Mouse (Mus musculus) monocyte, adult 5-6 weeks (primary cell): ENCODE results near the gene Milr1. TPM values are rescaled to one million over a fixed set of nuclear protein-coding genes. Genes with fewer than 3 reads are reported as not detected.
"Not testable (repeated sequence)": the region's sequence is repeated elsewhere in the genome, so short reads cannot be mapped to it uniquely, and the experiment has no call there.

Source experiments
- ATAC-seq: fragments of 153-309, 156-312 bp; replicated peaks from 2 replicates; pipeline ENCODE4 v1.8.0; 2017; ENCODE audit warnings: mild to moderate bottlenecking; ENCODE audit not compliant: low TSS enrichment, insufficient number of reproducible peaks, severe bottlenecking, poor library complexity, low FRiP score
- total RNA-seq: library from RNA; stranded (forward); fragments of 200-1000, 200-491, 200-594 nt; gene quantifications from 3 replicates; pipeline ENCODE4 v1.2.3, GENCODE M21; 2017

The Milr1 gene
- total RNA-seq, 1 experiment from 2014 or later: 91.7 TPM

DNA sequence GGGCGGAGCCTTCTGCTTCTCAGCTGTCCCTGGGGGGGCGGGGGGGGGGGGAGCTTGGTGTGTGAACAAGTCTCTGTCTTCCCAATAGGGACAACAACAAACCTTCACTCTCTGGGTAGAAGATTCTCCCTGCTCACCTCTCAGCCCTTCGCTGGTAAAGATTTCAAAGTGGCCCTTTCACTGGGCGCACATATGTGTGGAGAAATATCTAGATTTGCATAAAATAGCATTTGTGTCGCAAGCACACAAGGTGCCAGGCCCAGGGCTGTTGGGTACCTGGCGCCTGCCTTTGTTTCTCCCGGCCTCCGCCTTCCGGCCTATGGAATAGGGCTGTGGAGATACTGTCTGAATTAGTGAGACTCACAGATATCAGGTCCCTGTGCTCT is 11.8 kb downstream of the Milr1 start:
- ATAC-seq: 0 out of 2 replicates have a peak, but pooled peaks have one; percentile 5

DNA sequence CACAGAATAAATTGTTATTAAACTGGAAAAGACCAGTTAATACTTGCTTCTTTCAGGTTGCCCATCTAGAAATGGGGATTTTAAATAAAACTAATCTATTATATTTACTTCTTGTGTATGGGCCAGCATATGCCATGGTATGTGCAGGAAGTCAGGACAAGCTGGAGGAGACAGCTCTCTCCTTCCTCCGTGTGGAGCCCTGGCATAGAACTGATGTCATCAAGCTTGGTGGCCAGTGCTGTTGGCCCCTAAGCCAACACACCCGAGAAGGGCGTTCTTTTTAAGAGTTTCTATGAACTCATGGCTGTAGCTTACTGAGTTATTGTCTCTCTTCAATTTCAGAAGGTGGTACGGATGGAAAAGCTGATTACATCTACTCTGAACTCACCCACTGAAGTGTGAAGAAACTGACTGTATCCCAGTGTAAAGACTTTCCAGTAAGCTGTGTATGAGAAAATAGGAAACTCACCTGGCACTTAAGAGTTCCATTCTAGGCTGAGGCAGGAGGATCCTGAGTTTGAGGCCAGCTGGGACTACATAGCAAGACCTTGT is 15.7 kb downstream of the Milr1 start:
- no peak for ATAC-seq

DNA sequence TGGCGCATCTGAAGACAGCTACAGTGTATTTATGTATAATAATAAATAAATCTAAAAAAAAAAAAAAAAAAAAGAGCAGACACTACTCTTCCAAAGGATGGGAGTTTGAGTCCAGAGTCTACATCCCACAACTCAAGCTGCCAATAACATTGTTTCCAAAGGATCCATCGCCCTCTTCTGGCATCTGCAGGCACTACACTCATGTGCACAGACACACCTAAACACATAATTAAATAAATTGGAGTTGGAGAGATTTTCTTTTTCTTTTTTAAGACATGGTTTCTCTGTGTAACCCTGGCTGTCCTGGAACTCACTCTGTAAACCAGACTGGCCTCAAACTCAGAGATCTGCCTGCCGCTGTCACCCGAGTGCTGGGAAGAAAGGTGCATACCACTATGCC is 16.5 kb downstream of the Milr1 start:
- ATAC-seq: no peak

DNA sequence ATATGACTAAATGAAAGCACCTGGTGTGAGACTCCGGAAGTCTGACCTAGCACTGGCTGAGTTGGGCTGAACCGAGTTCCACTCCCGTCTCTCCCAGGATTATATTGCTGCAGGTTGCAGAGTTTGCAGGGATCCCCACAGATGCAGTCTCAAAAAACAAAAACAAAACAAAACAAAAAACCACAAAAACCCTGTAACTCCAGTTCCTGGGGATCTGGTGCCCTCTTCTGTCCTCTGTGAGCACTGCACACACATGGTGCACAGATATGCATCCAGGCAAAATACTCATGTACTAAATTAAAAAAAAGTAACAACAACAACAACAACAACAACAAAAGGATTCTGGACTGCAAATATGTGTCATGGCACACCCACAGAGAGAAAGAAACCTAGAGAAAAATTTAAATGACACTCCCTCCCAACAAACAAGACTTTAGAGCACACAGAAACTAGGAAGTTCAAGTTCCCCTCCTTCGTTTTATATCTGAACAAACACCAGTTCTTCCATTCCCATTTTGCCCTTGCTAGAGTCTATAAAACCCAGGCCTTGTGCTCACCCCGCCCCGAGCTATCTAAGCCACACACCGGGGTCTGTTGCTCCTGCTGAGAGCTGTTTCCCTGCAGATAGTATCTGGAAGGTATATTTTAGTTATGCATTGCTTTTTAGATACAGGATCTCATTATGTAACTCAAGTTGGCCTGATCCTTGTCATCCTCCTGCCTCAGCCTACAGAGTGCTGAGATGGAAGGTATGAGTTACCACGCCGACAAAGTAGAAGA is 19.4 kb downstream of the Milr1 start:
- ATAC-seq: peak; percentile 45; the same call in 1 of the 2 replicates

GRCm38 (mm10) chr11:106773061-106773460 is 22.0 kb downstream of the Milr1 start:
- no peak for ATAC-seq

DNA sequence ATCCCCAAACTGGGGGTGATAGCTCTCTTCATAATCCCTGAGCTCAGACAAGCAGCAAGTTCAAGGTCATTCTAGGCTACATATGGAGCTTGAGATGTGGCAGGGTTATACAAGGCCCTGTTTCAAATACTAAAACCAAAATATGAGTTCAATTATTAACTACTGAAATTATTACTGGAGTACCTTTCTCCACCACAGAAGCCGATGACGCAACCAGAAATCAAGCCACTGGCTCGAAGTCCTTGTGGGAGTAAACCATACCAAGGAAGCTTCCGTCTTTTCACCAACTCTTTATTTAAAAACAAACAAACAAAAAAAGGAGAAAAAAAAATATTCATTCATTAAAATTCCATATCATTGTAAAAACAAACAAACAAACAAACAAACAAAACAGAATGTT is 25.9 kb downstream of the Milr1 start:
- ATAC-seq: no peak

DNA sequence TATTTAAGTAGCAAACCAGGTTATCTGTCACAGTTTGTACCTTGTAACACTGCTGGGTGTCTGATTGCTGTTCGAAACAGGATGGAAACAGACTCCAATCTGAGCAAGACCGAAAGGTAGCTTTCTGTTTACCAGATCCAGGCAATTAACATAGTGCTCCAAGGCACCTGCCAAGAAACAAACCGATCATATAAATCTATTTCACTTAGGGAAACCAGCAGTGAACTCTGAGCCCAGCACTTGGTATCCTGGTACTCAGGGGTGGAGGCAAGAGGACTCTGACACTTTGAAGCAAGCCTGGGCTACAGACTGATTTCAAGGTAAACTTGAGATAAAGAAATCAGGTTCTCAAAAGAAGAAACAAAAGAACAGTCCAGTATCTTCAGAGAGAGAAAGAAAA is 26.4 kb downstream of the Milr1 start:
- no peak for ATAC-seq

DNA sequence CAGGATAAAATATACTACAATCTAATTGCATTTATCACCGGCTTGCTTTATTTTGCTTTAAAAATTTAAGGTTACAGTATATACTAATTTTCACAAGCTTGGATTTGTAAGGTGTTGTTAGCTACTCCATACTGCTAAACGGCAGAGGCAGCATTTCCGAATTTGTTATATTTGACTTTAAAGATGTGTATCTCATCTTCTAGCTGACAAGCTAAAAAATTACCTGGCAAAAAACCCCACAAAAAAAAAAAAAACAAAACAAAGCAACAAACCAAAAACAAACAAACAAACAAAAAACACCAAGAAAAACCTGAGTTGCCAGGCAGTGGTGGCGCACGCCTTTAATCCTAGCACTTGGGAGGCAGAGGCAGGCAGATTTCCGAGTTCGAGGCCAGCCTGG is 27.1 kb downstream of the Milr1 start:
- no peak for ATAC-seq

- ATAC-seq: peak; percentile 20
Observed at GRCm38 (mm10) chr11:106778589-106779387, 27.8 kb downstream of the Milr1 start.

- ATAC-seq: peak; percentile 85
Observed at GRCm38 (mm10) chr11:106779388-106780088, 28.5 kb downstream of the Milr1 start, which contains the start of gene Polg2. Polg2 (minus strand) TSS chr11:106779537.

DNA sequence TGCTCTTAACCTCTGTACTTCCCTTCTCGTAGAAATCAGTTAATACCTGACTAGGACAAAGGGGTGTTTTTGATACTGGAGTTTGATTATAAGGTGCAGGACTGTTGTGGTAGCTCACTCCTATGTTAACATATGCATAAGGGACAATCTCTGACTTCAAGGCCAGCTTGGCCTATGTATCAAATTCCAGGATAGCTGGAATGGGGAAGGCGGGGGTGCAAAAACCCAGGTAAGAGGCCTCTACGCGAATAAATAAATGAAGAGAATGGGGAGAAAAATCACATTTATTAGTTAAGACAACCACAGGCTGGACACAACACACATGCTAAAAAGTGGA is 29.0 kb downstream of the Milr1 start:
- no peak; the same call in 1 of the 2 replicates for ATAC-seq

DNA sequence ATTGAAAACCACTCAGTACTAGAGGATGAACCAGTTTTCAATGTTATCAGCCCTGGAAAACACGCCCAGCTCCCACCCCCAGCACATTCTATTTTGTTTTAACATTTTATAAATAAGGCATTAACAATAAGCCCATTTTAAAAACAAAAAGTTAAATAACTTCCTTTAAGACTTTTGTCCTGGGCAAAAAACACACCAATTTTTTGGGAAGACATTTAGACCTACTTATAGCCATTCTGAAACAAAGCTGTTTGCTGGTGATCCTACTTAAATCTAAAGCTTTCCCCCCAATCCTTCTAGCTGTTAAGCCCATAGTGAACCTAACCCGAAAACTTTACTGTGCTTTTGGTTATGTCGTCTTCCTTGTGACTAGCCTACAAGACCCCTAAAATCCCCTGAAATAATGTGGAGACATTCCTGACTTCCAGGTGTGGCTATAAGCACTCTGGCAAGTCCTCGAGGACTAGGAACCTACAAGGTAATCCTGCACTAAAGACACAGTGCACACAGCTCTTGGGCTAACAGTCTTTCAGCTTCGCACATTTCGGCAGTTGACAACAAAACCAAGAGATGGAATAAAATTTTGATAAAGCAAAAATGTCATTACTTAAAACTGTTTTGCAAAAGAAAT is 29.7 kb downstream of the Milr1 start:
- no peak for ATAC-seq

GRCm38 (mm10) chr11:106782271-106782670 is 31.2 kb downstream of the Milr1 start:
- ATAC-seq: not testable (repeated sequence)

GRCm38 (mm10) chr11:106782841-106783764 is 32.1 kb downstream of the Milr1 start:
- ATAC-seq: no peak

- no peak for ATAC-seq
Observed at GRCm38 (mm10) chr11:106784476-106784875, 33.5 kb downstream of the Milr1 start.

- no peak for ATAC-seq
Observed at GRCm38 (mm10) chr11:106785043-106785442, 34.0 kb downstream of the Milr1 start.

DNA sequence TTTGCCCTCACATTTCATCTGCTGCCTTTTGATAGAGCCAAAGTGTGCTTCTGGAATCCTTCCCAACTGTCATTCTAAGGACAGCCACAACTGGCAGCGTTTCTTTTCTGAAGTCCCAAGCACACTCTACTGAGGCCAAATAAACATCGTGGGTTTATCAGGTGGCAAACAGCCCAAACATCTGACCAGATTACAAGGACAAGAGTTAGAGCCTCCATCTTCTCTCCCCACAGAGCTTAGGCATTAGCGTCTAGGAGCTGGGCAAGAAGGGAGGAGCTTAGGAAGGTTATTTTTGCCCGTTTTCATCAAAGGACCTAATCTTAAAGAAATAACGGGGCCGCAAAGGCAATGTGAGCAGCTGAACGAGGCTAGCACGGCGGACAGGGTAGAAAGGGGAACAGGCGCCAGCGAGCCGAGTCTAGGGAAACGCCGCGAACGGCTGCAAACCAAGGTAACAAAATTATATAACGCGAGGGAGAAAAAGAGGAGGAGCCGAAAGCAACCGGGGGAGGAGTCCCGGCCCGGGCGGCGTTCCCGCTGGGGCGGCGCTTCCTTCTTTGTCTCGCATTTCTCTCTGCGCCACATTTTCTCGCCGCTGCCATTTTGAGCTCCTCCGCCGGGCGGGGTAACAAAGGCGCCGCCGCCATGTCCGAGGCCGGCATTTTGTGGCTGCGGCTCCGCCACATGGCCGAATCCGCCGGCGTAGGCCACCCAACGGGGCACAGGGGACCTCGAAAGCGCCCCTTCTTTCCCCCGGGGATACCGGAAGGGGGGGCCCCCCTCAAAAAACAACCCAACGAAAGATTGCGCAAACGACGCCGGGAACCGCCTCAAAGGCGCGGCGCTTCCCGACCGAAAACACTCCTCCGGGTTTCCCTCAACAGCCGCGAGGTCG is 36.4 kb downstream of the Milr1 start:
- peak; percentile 32 for ATAC-seq
